ENCODE assay signal across 22 mouse cellular contexts in the genomic region with DNA sequence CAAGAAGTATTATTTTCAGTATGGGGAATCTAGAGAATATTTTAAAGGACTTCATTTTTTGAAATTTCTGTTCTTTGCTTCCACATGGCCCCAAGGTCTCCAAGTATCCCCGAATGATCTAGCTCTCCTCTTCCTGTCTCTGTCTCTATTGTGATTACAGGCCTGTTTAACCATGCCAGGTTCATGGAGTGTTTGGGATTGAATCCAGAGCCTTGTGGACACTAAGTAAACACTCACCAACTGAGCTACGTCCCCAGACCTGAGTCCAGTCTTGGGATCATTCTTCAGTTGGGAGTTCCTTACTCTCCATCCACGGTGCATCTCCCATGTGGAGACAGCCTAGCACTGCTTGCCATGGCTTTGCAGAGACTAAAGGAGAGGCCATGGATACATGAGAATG.
DNase-seq lines count a peak whose midpoint lies in the region; ATAC-seq and TF ChIP-seq lines count a peak whose summit lies in the region.
"Had no signal": no experiment of that assay in that cellular context is flagged by ENCODE, and none has a peak within 500 bp of the region (broad histone marks: within the 10 kb centered on the region; RNA-seq: fewer than 3 reads in every experiment).

No protein-coding gene starts in this region.

- no peak for ATAC-seq in cerebellum, adult (ENCODE audit: insufficient number of reproducible peaks, low FRiP score, low TSS enrichment)
- ATAC-seq: hindbrain, embryonic 16.5 days; inflammation-experienced regulatory T-cells, adult 6 months; intestine, postnatal 0 days had no signal

- H3K36me3 ChIP-seq in kidney, adult 2 months (ENCODE audit: control insufficient read depth, insufficient read depth, low read length): no peaks in the 10 kb centered on the region
- H3K36me3 ChIP-seq: embryonic facial prominence, embryonic 15.5 days; forebrain, embryonic 10.5 days; forebrain, embryonic 15.5 days; heart, embryonic 13.5 days; hindbrain, embryonic 12.5 days had no signal

- no peak for TF ChIP-seq POLR2A in kidney, adult 2 months (IDR thresholded peaks at IDR 0.05; ENCODE audit: low read depth, low read length)

- H3K27ac ChIP-seq in kidney, adult 2 months (ENCODE audit: insufficient read depth, low read depth, low read length): no peak overlapping the region
- H3K27ac ChIP-seq: embryonic facial prominence, embryonic 15.5 days; forebrain, embryonic 10.5 days; forebrain, embryonic 15.5 days; heart, embryonic 13.5 days; hindbrain, embryonic 12.5 days had no signal

- H3K4me1 ChIP-seq in kidney, adult 2 months (ENCODE audit: control insufficient read depth, insufficient read depth, low read length): no peaks in the 10 kb centered on the region
- H3K4me1 ChIP-seq: heart, embryonic 13.5 days had no signal

- 80% methylated on average over 3 of the region's 3 CpGs for WGBS in kidney, adult 2 months

- DNase-seq in cerebellum, adult 18-20 months: peak; percentile 24 to 54
- peak; percentile 23 for DNase-seq in adipocyte (ENCODE audit: low spot score)
- peak; percentile 23 for DNase-seq in cerebellum, adult 8-10 months
- peak; percentile 74 to 78 for DNase-seq in cerebellum, postnatal 14 days
- DNase-seq in kidney, adult 2 months: no peak
- DNase-seq in frontal cortex, adult 2 months (ENCODE audit: extremely low spot score in 1 of 2, low spot score in 1 of 2): no peak
- no peak for DNase-seq in layer of hippocampus, postnatal 10 days (ENCODE audit: low spot score in 2 of 2)
- DNase-seq: adrenal gland, postnatal 14 days; embryo, embryonic 11 days; gastrocnemius, postnatal 14 days; heart, postnatal 36 days; kidney, adult 9 months had no signal

- H3K4me3 ChIP-seq in kidney, adult 2 months (ENCODE audit: insufficient read depth, low read depth, low read length): no peak overlapping the region
- H3K4me3 ChIP-seq: embryonic facial prominence, embryonic 15.5 days; erythroblast, embryonic 14.5 days; forebrain, embryonic 10.5 days; forebrain, embryonic 15.5 days; heart, embryonic 13.5 days; hindbrain, embryonic 12.5 days had no signal

- no peaks in the 10 kb centered on the region for H3K27me3 ChIP-seq in kidney, adult 2 months (replicated peaks; ENCODE audit: control insufficient read depth, insufficient read depth, low read length)
- H3K27me3 ChIP-seq: embryonic facial prominence, embryonic 15.5 days; heart, embryonic 13.5 days; hindbrain, embryonic 12.5 days had no signal

- TF ChIP-seq CTCF in kidney, adult 2 months (conservative IDR thresholded peaks at IDR 0.05; ENCODE audit: insufficient read depth, insufficient read length, low read depth, low read length): no peak

Comparison
In these comparisons a context has a peak if more than half of its experiments do, and no peak if none do; other contexts are left out.
1. DNase-seq: peak in cerebellum, adult 18-20 months (2 of 2), adipocyte (single experiment), cerebellum, adult 8-10 months (single experiment) and cerebellum, postnatal 14 days (2 of 2); none in kidney, adult 2 months (single experiment), frontal cortex, adult 2 months (0 of 2) and layer of hippocampus, postnatal 10 days (0 of 2).